Comparison of ENCODE assay signal across 11 mouse cellular contexts in genomic region chrX:53670696-53671095, GRCm38 (mm10). TPM values are rescaled to one million over a fixed set of nuclear protein-coding genes. Genes with fewer than 3 reads are reported as not detected.
DNase-seq lines count a peak whose midpoint lies in the region; ATAC-seq and TF ChIP-seq lines count a peak whose summit lies in the region.
"Not testable (repeated sequence)": the region's sequence is repeated elsewhere in the genome, so short reads cannot be mapped to it uniquely, and the experiment has no call there.
"Had no signal": no experiment of that assay in that cellular context is flagged by ENCODE, and none has a peak within 500 bp of the region (broad histone marks: within the 10 kb centered on the region; RNA-seq: fewer than 3 reads in every experiment).

No protein-coding gene starts in this region.

- not testable (repeated sequence) for H3K79me2 ChIP-seq in heart, adult 2 months (replicated peaks; ENCODE audit: control insufficient read depth, insufficient read depth, low read length)

- peak overlapping the region; percentile 52; the same call in 1 of the 2 replicates for H3K9ac ChIP-seq in embryonic facial prominence, embryonic 14.5 days (ENCODE audit: low read depth, low read length)
- 0 out of 2 replicates have a peak overlapping the region, but pooled peaks have one; percentile 46 for H3K9ac ChIP-seq in heart, adult 2 months (ENCODE audit: low read depth, low read length)
- H3K9ac ChIP-seq in hindbrain, embryonic 14.5 days = peak overlapping the region; percentile 50
- not testable (repeated sequence) for H3K9ac ChIP-seq in kidney, postnatal 0 days (ENCODE audit: low read depth, low read length); liver, embryonic 14.5 days (replicated peaks); midbrain, embryonic 14.5 days (replicated peaks; ENCODE audit: low read length); stomach, embryonic 14.5 days (replicated peaks; ENCODE audit: low read depth, low read length)

- TF ChIP-seq CTCF in heart, adult 2 months (IDR thresholded peaks at IDR 0.05); kidney, postnatal 0 days (IDR thresholded peaks at IDR 0.05; ENCODE audit: low read depth); liver, embryonic 14.5 days (IDR thresholded peaks at IDR 0.05; ENCODE audit: low read depth): not testable (repeated sequence)

- peak overlapping the region; percentile 33 for H3K27ac ChIP-seq in embryonic facial prominence, embryonic 14.5 days (replicated peaks; ENCODE audit: low read depth, low read length)
- H3K27ac ChIP-seq in heart, adult 2 months = peak overlapping the region; percentile 38; the same call in 1 of the 2 replicates
- peak overlapping the region; percentile 87 for H3K27ac ChIP-seq in hindbrain, embryonic 14.5 days
- H3K27ac ChIP-seq in kidney, postnatal 0 days; liver, embryonic 14.5 days: not testable (repeated sequence)
- H3K27ac ChIP-seq in midbrain, embryonic 14.5 days (replicated peaks; ENCODE audit: low read depth, low read length) = peak overlapping the region; percentile 78
- peak overlapping the region; percentile 39; the same call in 1 of the 2 replicates for H3K27ac ChIP-seq in stomach, embryonic 14.5 days (ENCODE audit: low read length)

- H3K27me3 ChIP-seq in embryonic facial prominence, embryonic 14.5 days (replicated peaks; ENCODE audit: control insufficient read depth, insufficient read depth, low read length); heart, adult 2 months (ENCODE audit: control insufficient read depth, insufficient read depth, low read length); hindbrain, embryonic 14.5 days (ENCODE audit: control insufficient read depth, insufficient read depth, low read length); kidney, postnatal 0 days (ENCODE audit: insufficient read depth, low read length); liver, embryonic 14.5 days (ENCODE audit: control insufficient read depth, insufficient read depth, low read length); midbrain, embryonic 14.5 days (ENCODE audit: control insufficient read depth, insufficient read depth, low read length); stomach, embryonic 14.5 days (ENCODE audit: control insufficient read depth, insufficient read depth, low read length): not testable (repeated sequence)

- not testable (repeated sequence) for ATAC-seq in embryonic facial prominence, embryonic 14.5 days (ENCODE audit: low read depth); liver, embryonic 14.5 days (ENCODE audit: insufficient read depth); stomach, embryonic 14.5 days (ENCODE audit: insufficient number of reproducible peaks, insufficient read depth, low FRiP score, low read depth)
- peak; percentile 42 for ATAC-seq in hindbrain, embryonic 14.5 days (ENCODE audit: low FRiP score)
- peak; percentile 52 for ATAC-seq in kidney, postnatal 0 days (replicated peaks; ENCODE audit: low FRiP score, low read depth)
- ATAC-seq in midbrain, embryonic 14.5 days (ENCODE audit: low FRiP score, low TSS enrichment) = peak; percentile 44

- intact Hi-C loops in heart, adult 2 months (cut with DNase I) = loop anchor here (5.0 kb wide), 1 partner anchor 58 kb away; no protein-coding TSS in a partner anchor

- DNase-seq in brain, adult 2 months (ENCODE audit: low read depth, low spot score) = peak; percentile 8
- not testable (repeated sequence) for DNase-seq in embryonic facial prominence, embryonic 14.5 days (ENCODE audit: low spot score); hindbrain, embryonic 14.5 days (ENCODE audit: low spot score); kidney, postnatal 0 days (ENCODE audit: low spot score); liver, embryonic 14.5 days (ENCODE audit: low read depth in 3 of 3, low spot score in 3 of 3); midbrain, embryonic 14.5 days
- peak in 1 of 2 experiments; percentile 21 for DNase-seq in heart, adult 2 months

- 24% methylated on average over 4 of the region's 4 CpGs for WGBS in embryonic facial prominence, embryonic 14.5 days
- WGBS in heart, adult 2 months = 12% methylated on average over 4 of the region's 4 CpGs
- WGBS in hindbrain, embryonic 14.5 days = 11% methylated on average over 4 of the region's 4 CpGs
- WGBS in kidney, postnatal 0 days = 29% methylated on average over 4 of the region's 4 CpGs
- 26% methylated on average over 4 of the region's 4 CpGs for WGBS in liver, embryonic 14.5 days (ENCODE audit: insufficient replicate concordance)
- 22% methylated on average over 4 of the region's 4 CpGs for WGBS in midbrain, embryonic 14.5 days
- 18% methylated on average over 4 of the region's 4 CpGs for WGBS in stomach, embryonic 14.5 days

- not testable (repeated sequence) for H3K4me1 ChIP-seq in embryonic facial prominence, embryonic 14.5 days (ENCODE audit: control insufficient read depth, insufficient read depth, low read length); heart, adult 2 months (ENCODE audit: control insufficient read depth, insufficient read depth, low read length); hindbrain, embryonic 14.5 days (replicated peaks; ENCODE audit: control insufficient read depth, insufficient read depth, low read length); kidney, postnatal 0 days (replicated peaks; ENCODE audit: insufficient read depth, low read length); liver, embryonic 14.5 days (replicated peaks; ENCODE audit: control insufficient read depth in 2 of 2, insufficient read depth in 2 of 2, low read length in 1 of 2); midbrain, embryonic 14.5 days (ENCODE audit: control insufficient read depth, insufficient read depth, low read length); stomach, embryonic 14.5 days (ENCODE audit: control insufficient read depth, insufficient read depth, low read length)

- H3K4me3 ChIP-seq in embryonic facial prominence, embryonic 14.5 days (ENCODE audit: low read depth, low read length) = peak overlapping the region; percentile 33
- H3K4me3 ChIP-seq in heart, adult 2 months = not testable (repeated sequence)
- peak overlapping the region; percentile 27 for H3K4me3 ChIP-seq in hindbrain, embryonic 14.5 days (replicated peaks; ENCODE audit: low read length)
- peak overlapping the region; percentile 17; the same call in 1 of the 2 replicates for H3K4me3 ChIP-seq in kidney, postnatal 0 days (replicated peaks; ENCODE audit: low read depth, low read length)
- H3K4me3 ChIP-seq in liver, embryonic 14.5 days (ENCODE audit: insufficient read depth in 1 of 2, low read depth in 2 of 2, low read length in 2 of 2) = peak overlapping the region; percentile 30 to 32; a peak in 2 of 4 replicates
- H3K4me3 ChIP-seq in midbrain, embryonic 14.5 days (replicated peaks; ENCODE audit: low read depth, low read length) = peak overlapping the region; percentile 24
- H3K4me3 ChIP-seq in stomach, embryonic 14.5 days (ENCODE audit: low read depth, low read length) = peak overlapping the region; percentile 15; the same call in 1 of the 2 replicates

- TF ChIP-seq POLR2A in heart, adult 2 months (IDR thresholded peaks at IDR 0.05; ENCODE audit: insufficient read depth, low read depth, low read length) = not testable (repeated sequence)

- not testable (repeated sequence) for TF ChIP-seq EP300 in heart, adult 2 months (IDR thresholded peaks at IDR 0.05; ENCODE audit: insufficient read depth, low read depth, low read length); liver, embryonic 14.5 days (IDR thresholded peaks at IDR 0.05; ENCODE audit: low read depth)

- peak overlapping the region; percentile 43 for H3K4me2 ChIP-seq in embryonic facial prominence, embryonic 14.5 days (ENCODE audit: low read depth, low read length)
- peak overlapping the region; percentile 49 for H3K4me2 ChIP-seq in hindbrain, embryonic 14.5 days (replicated peaks)
- peak overlapping the region; percentile 37 for H3K4me2 ChIP-seq in kidney, postnatal 0 days (ENCODE audit: low read length)
- peak overlapping the region; percentile 38 for H3K4me2 ChIP-seq in liver, embryonic 14.5 days (ENCODE audit: low read depth)
- peak overlapping the region; percentile 48 for H3K4me2 ChIP-seq in midbrain, embryonic 14.5 days (ENCODE audit: low read length)
- peak overlapping the region; percentile 25 for H3K4me2 ChIP-seq in stomach, embryonic 14.5 days (replicated peaks; ENCODE audit: low read depth, low read length)

- not testable (repeated sequence) for H3K36me3 ChIP-seq in embryonic facial prominence, embryonic 14.5 days (ENCODE audit: control insufficient read depth, insufficient read depth, low read length); heart, adult 2 months (ENCODE audit: control insufficient read depth, insufficient read depth, low read length); hindbrain, embryonic 14.5 days (replicated peaks; ENCODE audit: control insufficient read depth, insufficient read depth); kidney, postnatal 0 days (ENCODE audit: insufficient read depth, low read length); liver, embryonic 14.5 days (replicated peaks; ENCODE audit: control insufficient read depth, insufficient read depth, low read depth); midbrain, embryonic 14.5 days (ENCODE audit: control insufficient read depth, insufficient read depth, low read length); stomach, embryonic 14.5 days (ENCODE audit: control insufficient read depth, insufficient read depth, low read length)

- H3K9me3 ChIP-seq in embryonic facial prominence, embryonic 14.5 days (ENCODE audit: control insufficient read depth, low read length); hindbrain, embryonic 14.5 days (ENCODE audit: control insufficient read depth, low read length); kidney, postnatal 0 days (replicated peaks; ENCODE audit: low read length); liver, embryonic 14.5 days (ENCODE audit: control insufficient read depth, low read length); midbrain, embryonic 14.5 days (ENCODE audit: control insufficient read depth, low read length); stomach, embryonic 14.5 days (ENCODE audit: control insufficient read depth, low read depth, low read length): not testable (repeated sequence)

RNA-seq across cellular contexts. Expression of gene Rtl8b, which starts 0.5 kb away (rescaled TPM):
- polyA plus RNA-seq in embryonic facial prominence, embryonic 14.5 days (2014; fragmentation: Nextera tagmentation; extraction: Ambion mirVana) = 71.0 and 78.8 TPM in 2 replicates
- 100 to 1,000 TPM in 1 of 2 experiments, 10 to 100 TPM in 1; 76.8 to 108 TPM for total RNA-seq in heart, adult 2 months (2021)
- 188 and 191 TPM in 2 replicates for polyA plus RNA-seq in heart, adult 2 months (2012; rRNA removed)
- polyA plus RNA-seq in hindbrain, embryonic 14.5 days (2014; fragmentation: Nextera tagmentation; extraction: Ambion mirVana) = 184 and 195 TPM in 2 replicates
- polyA plus RNA-seq in kidney, postnatal 0 days (2015; fragmentation: Nextera tagmentation; extraction: Ambion mirVana) = 78.5 and 82.8 TPM in 2 replicates
- polyA plus RNA-seq in liver, embryonic 14.5 days (2012; rRNA removed) = 6.7 and 7.9 TPM in 2 replicates
- 4.2 and 4.3 TPM in 2 replicates for polyA plus RNA-seq in liver, embryonic 14.5 days (2014; fragmentation: Nextera tagmentation; extraction: Ambion mirVana)
- polyA plus RNA-seq in midbrain, embryonic 14.5 days (2014; fragmentation: Nextera tagmentation; extraction: Ambion mirVana) = 173 and 230 TPM in 2 replicates
- 51.0 and 58.6 TPM in 2 replicates for polyA plus RNA-seq in stomach, embryonic 14.5 days (2014; fragmentation: Nextera tagmentation; extraction: Ambion mirVana)

RNA-seq across cellular contexts. Expression of gene Rtl8a, which starts 27.2 kb away (rescaled TPM):
- 81.6 and 82.2 TPM in 2 replicates for polyA plus RNA-seq in embryonic facial prominence, embryonic 14.5 days (2014; fragmentation: Nextera tagmentation; extraction: Ambion mirVana)
- total RNA-seq in heart, adult 2 months (2021) = 100 to 1,000 TPM; 142 to 143 TPM
- polyA plus RNA-seq in heart, adult 2 months (2012; rRNA removed) = 215 and 226 TPM in 2 replicates
- polyA plus RNA-seq in hindbrain, embryonic 14.5 days (2014; fragmentation: Nextera tagmentation; extraction: Ambion mirVana) = 254 TPM in 2 replicates
- 97.1 and 100 TPM in 2 replicates for polyA plus RNA-seq in kidney, postnatal 0 days (2015; fragmentation: Nextera tagmentation; extraction: Ambion mirVana)
- polyA plus RNA-seq in liver, embryonic 14.5 days (2012; rRNA removed) = 5.2 and 5.9 TPM in 2 replicates
- 3.5 and 5.3 TPM in 2 replicates for polyA plus RNA-seq in liver, embryonic 14.5 days (2014; fragmentation: Nextera tagmentation; extraction: Ambion mirVana)
- 240 and 291 TPM in 2 replicates for polyA plus RNA-seq in midbrain, embryonic 14.5 days (2014; fragmentation: Nextera tagmentation; extraction: Ambion mirVana)
- polyA plus RNA-seq in stomach, embryonic 14.5 days (2014; fragmentation: Nextera tagmentation; extraction: Ambion mirVana) = 61.0 and 69.6 TPM in 2 replicates

RNA-seq across cellular contexts. Expression of gene 4930502E18Rik, which starts 53.9 kb away (rescaled TPM):
- polyA plus RNA-seq in embryonic facial prominence, embryonic 14.5 days (2014; fragmentation: Nextera tagmentation; extraction: Ambion mirVana) = 0.80 TPM in 1 of 2 replicates, not detected in the other
- not detected for total RNA-seq in heart, adult 2 months (2021)
- polyA plus RNA-seq in heart, adult 2 months (2012; rRNA removed) = not detected in 2 replicates
- polyA plus RNA-seq in hindbrain, embryonic 14.5 days (2014; fragmentation: Nextera tagmentation; extraction: Ambion mirVana) = 0.13 TPM in 1 of 2 replicates, not detected in the other
- polyA plus RNA-seq in kidney, postnatal 0 days (2015; fragmentation: Nextera tagmentation; extraction: Ambion mirVana) = 0.89 and 1.8 TPM in 2 replicates
- 0.03 and 0.06 TPM in 2 replicates for polyA plus RNA-seq in liver, embryonic 14.5 days (2012; rRNA removed)
- not detected in 2 replicates for polyA plus RNA-seq in liver, embryonic 14.5 days (2014; fragmentation: Nextera tagmentation; extraction: Ambion mirVana)
- 0.15 and 0.34 TPM in 2 replicates for polyA plus RNA-seq in midbrain, embryonic 14.5 days (2014; fragmentation: Nextera tagmentation; extraction: Ambion mirVana)
- polyA plus RNA-seq in stomach, embryonic 14.5 days (2014; fragmentation: Nextera tagmentation; extraction: Ambion mirVana) = 0.17 and 0.24 TPM in 2 replicates
- total RNA-seq: adrenal gland, adult 2 months; gastrocnemius, adult 18-20 months; heart, postnatal 10 days had no signal
- polyA plus RNA-seq: adrenal gland, adult 2 months had no signal
